Comparison of ENCODE assay signal across 9 mouse cellular contexts in the genomic region with DNA sequence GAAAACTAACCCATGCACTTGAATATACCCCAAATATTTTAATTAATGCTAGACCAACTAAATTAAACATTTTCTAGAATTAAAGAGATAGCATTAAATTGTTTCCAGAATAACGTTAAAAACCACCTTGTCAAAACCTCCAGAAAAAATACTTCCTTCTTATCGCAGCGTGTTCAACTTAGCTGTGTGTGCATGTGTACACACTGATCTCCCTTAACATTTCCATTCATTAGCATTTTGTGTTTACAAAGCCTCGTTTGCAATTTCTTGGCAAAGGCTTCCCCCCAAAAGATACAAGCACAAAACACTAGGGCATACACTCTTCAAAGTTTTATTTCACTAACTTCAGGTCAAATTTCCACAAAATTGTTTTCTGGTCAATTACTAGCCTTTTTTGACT. TPM values are rescaled to one million over a fixed set of nuclear protein-coding genes. Genes with fewer than 3 reads are reported as not detected.
DNase-seq lines count a peak whose midpoint lies in the region; ATAC-seq and TF ChIP-seq lines count a peak whose summit lies in the region.
"Had no signal": no experiment of that assay in that cellular context is flagged by ENCODE, and none has a peak within 500 bp of the region (broad histone marks: within the 10 kb centered on the region; RNA-seq: fewer than 3 reads in every experiment).

No protein-coding gene starts in this region.

- 29% methylated on average over 4 of the region's 4 CpGs for WGBS in lung, adult 2 months
- WGBS in forebrain, embryonic 11.5 days: 83% methylated on average over 4 of the region's 4 CpGs
- WGBS in intestine, embryonic 16.5 days: 71% methylated on average over 4 of the region's 4 CpGs
- WGBS in neural tube, embryonic 13.5 days: 56% methylated on average over 4 of the region's 4 CpGs

- no peak for DNase-seq in lung, adult 2 months
- no peak for DNase-seq in lung, postnatal 4 days
- DNase-seq in forebrain, embryonic 11.5 days (ENCODE audit: low spot score): no peak
- DNase-seq in yolk sac, embryonic 10.5 days (ENCODE audit: low spot score): no peak
- DNase-seq in layer of hippocampus, postnatal 25 days (ENCODE audit: extremely low spot score in 1 of 2, low spot score in 1 of 2): no peak
- DNase-seq: kidney, postnatal 4 days had no signal

- H3K27ac ChIP-seq in forebrain, embryonic 11.5 days (ENCODE audit: low read depth, low read length): no peak overlapping the region
- H3K27ac ChIP-seq in intestine, embryonic 16.5 days (ENCODE audit: low read length): no peak overlapping the region
- H3K27ac ChIP-seq in neural tube, embryonic 13.5 days (replicated peaks): peak overlapping the region; percentile 94

- no peak overlapping the region for H3K9ac ChIP-seq in forebrain, embryonic 11.5 days (ENCODE audit: low read length)
- H3K9ac ChIP-seq in intestine, embryonic 16.5 days (ENCODE audit: low read depth, low read length): peak overlapping the region; percentile 29; the same call in 1 of the 2 replicates
- H3K9ac ChIP-seq in neural tube, embryonic 13.5 days: peak overlapping the region; percentile 86

- no peaks in the 10 kb centered on the region for H3K36me3 ChIP-seq in forebrain, embryonic 11.5 days (ENCODE audit: control insufficient read depth, insufficient read depth, low read length)
- 0 out of 2 replicates have a peak, but pooled peaks cover 4% of the 10 kb centered on the region for H3K36me3 ChIP-seq in intestine, embryonic 16.5 days (ENCODE audit: control insufficient read depth, insufficient read depth, low read length)
- peaks cover 14% of the 10 kb centered on the region for H3K36me3 ChIP-seq in neural tube, embryonic 13.5 days

- TF ChIP-seq CTCF in lung, adult 2 months (IDR thresholded peaks at IDR 0.05; ENCODE audit: insufficient read depth, low read length): no peak

- ATAC-seq in forebrain, embryonic 11.5 days (replicated peaks; ENCODE audit: low FRiP score): no peak
- ATAC-seq in intestine, embryonic 16.5 days: no peak
- no peak for ATAC-seq in neural tube, embryonic 13.5 days (ENCODE audit: low read depth)
- ATAC-seq in CD4-positive, CD25-positive, alpha-beta regulatory T cell, adult 4 months: no peak

- no peak for TF ChIP-seq POLR2A in lung, adult 2 months (IDR thresholded peaks at IDR 0.05; ENCODE audit: borderline replicate concordance, extremely low read depth, low read depth, low read length)

- peak overlapping the region; percentile 73; the same call in 1 of the 2 replicates for H3K4me2 ChIP-seq in forebrain, embryonic 11.5 days (ENCODE audit: low read depth, low read length, severe bottlenecking)
- H3K4me2 ChIP-seq in intestine, embryonic 16.5 days (ENCODE audit: low read depth, low read length): peak overlapping the region; percentile 57
- H3K4me2 ChIP-seq in neural tube, embryonic 13.5 days: peak overlapping the region; percentile 74

- peaks cover 6% of the 10 kb centered on the region; the same call in 1 of the 2 replicates for H3K4me1 ChIP-seq in lung, adult 2 months (ENCODE audit: control insufficient read depth, insufficient read depth, low read length)
- H3K4me1 ChIP-seq in forebrain, embryonic 11.5 days (replicated peaks; ENCODE audit: control insufficient read depth, insufficient read depth, low read length): no peaks in the 10 kb centered on the region; the same call in 1 of the 2 replicates
- H3K4me1 ChIP-seq in intestine, embryonic 16.5 days (ENCODE audit: control insufficient read depth, insufficient read depth, low read length): no peaks in the 10 kb centered on the region
- H3K4me1 ChIP-seq in neural tube, embryonic 13.5 days (replicated peaks): peaks cover 29% of the 10 kb centered on the region

- peak overlapping the region; percentile 41 for H3K4me3 ChIP-seq in lung, adult 2 months (replicated peaks; ENCODE audit: extremely low read depth, low read depth, low read length)
- H3K4me3 ChIP-seq in forebrain, embryonic 11.5 days (ENCODE audit: low read depth, low read length): peak overlapping the region; percentile 63
- H3K4me3 ChIP-seq in intestine, embryonic 16.5 days (ENCODE audit: low read length): peak overlapping the region; percentile 78
- H3K4me3 ChIP-seq in neural tube, embryonic 13.5 days: peak overlapping the region; percentile 83

- H3K9me3 ChIP-seq in forebrain, embryonic 11.5 days (ENCODE audit: control insufficient read depth, low read length): no peaks in the 10 kb centered on the region
- no peaks in the 10 kb centered on the region for H3K9me3 ChIP-seq in intestine, embryonic 16.5 days (ENCODE audit: control insufficient read depth, low read length)
- no peaks in the 10 kb centered on the region for H3K9me3 ChIP-seq in neural tube, embryonic 13.5 days

- H3K27me3 ChIP-seq in forebrain, embryonic 11.5 days (ENCODE audit: control insufficient read depth, insufficient read depth, low read length): no peaks in the 10 kb centered on the region
- H3K27me3 ChIP-seq in intestine, embryonic 16.5 days (replicated peaks; ENCODE audit: control insufficient read depth, insufficient read depth, low read length): no peaks in the 10 kb centered on the region
- no peaks in the 10 kb centered on the region for H3K27me3 ChIP-seq in neural tube, embryonic 13.5 days

RNA-seq across cellular contexts. Expression of gene Arl4a, which starts 2.3 kb away (rescaled TPM):
- polyA plus RNA-seq in lung, adult 2 months (2012; rRNA removed): 7.6 and 7.7 TPM in 2 replicates
- 55.1 and 63.8 TPM in 2 replicates for polyA plus RNA-seq in forebrain, embryonic 11.5 days (2014; fragmentation: Nextera tagmentation; extraction: Ambion mirVana)
- 75.1 and 75.4 TPM in 2 replicates for polyA plus RNA-seq in intestine, embryonic 16.5 days (2015; fragmentation: Nextera tagmentation; extraction: Ambion mirVana)
- 153 and 155 TPM in 2 replicates for polyA plus RNA-seq in neural tube, embryonic 13.5 days (2015; fragmentation: Nextera tagmentation; extraction: Ambion mirVana)
- polyA plus RNA-seq in CD4-positive, CD25-positive, alpha-beta regulatory T cell, adult 4 months (2017; shearing (Covaris generic)): 10 to 100 TPM; 89.4 to 99.4 TPM
- 10 to 100 TPM; 27.0 to 32.6 TPM for total RNA-seq in layer of hippocampus, postnatal 25 days (2021)
